Mouse (Mus musculus): Measurements from ENCODE around the gene Tbc1d7.

DNA sequence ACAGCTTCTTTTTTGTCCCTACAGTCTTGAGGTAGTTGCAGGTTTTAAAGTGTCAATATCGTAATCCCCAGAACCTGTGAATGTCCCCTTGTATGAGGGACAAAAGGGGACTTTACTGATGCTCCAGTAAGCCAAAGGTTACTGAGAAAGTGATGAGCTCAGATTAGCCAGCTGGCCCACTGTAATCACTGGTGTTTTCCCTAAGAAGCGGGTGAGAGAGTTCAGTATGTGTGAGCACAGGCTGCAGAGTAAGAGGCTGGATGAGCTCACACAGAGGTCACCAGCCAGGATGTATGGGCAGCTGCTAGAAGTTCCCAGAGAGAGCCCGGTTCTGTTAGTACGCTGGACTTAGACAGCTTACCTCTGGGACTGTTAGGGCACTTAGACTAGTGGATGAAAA, 47.0 kb upstream of the Tbc1d7 start:
- TF ChIP-seq EP300 (IDR thresholded peaks at IDR 0.05) (no peak), CTCF (IDR thresholded peaks at IDR 0.05) (no peak)

All from lung, postnatal 0 days (tissue).